ENCODE assay signal across 10 mouse cellular contexts in genomic region chr8:11779844-11780634, GRCm38 (mm10). TPM values are rescaled to one million over a fixed set of nuclear protein-coding genes. Genes with fewer than 3 reads are reported as not detected.
DNase-seq lines count a peak whose midpoint lies in the region; ATAC-seq lines count a peak whose summit lies in the region.
"Had no signal": no experiment of that assay in that cellular context is flagged by ENCODE, and none has a peak within 500 bp of the region (broad histone marks: within the 10 kb centered on the region; RNA-seq: fewer than 3 reads in every experiment).

No protein-coding gene starts in this region.

- no peak overlapping the region for H3K4me2 ChIP-seq in forebrain, embryonic 12.5 days
- peak overlapping the region; percentile 25 for H3K4me2 ChIP-seq in neural tube, embryonic 13.5 days
- H3K4me2 ChIP-seq: neural tube, embryonic 12.5 days had no signal

- WGBS in forebrain, embryonic 10.5 days = 90% methylated on average over 10 of the region's 10 CpGs
- 85% methylated on average over 10 of the region's 10 CpGs for WGBS in forebrain, embryonic 12.5 days
- 80% methylated on average over 10 of the region's 10 CpGs for WGBS in neural tube, embryonic 13.5 days

- peaks cover 45% of the 10 kb centered on the region for H3K36me3 ChIP-seq in forebrain, embryonic 10.5 days (replicated peaks)
- peaks cover 37% of the 10 kb centered on the region for H3K36me3 ChIP-seq in forebrain, embryonic 12.5 days (replicated peaks)
- peaks cover 27% of the 10 kb centered on the region for H3K36me3 ChIP-seq in neural tube, embryonic 13.5 days

- H3K9ac ChIP-seq in forebrain, embryonic 12.5 days = no peak overlapping the region
- H3K9ac ChIP-seq in neural tube, embryonic 13.5 days = 0 out of 2 replicates have a peak overlapping the region, but pooled peaks have one; percentile 23
- H3K9ac ChIP-seq: neural tube, embryonic 12.5 days had no signal

- peaks cover 22% of the 10 kb centered on the region for H3K4me1 ChIP-seq in forebrain, embryonic 10.5 days
- peaks cover 26% of the 10 kb centered on the region for H3K4me1 ChIP-seq in forebrain, embryonic 12.5 days
- peaks cover 46% of the 10 kb centered on the region for H3K4me1 ChIP-seq in neural tube, embryonic 13.5 days (replicated peaks)

- no peak for DNase-seq in forebrain, embryonic 10.5 days (ENCODE audit: extremely low spot score, low spot score)
- peak; percentile 21 for DNase-seq in Muller cell, postnatal 12 days (ENCODE audit: inconsistent ontology term)
- DNase-seq in kidney, postnatal 14 days = peak; percentile 54
- no peak for DNase-seq in frontal cortex, postnatal 36 days (ENCODE audit: low spot score in 2 of 2)
- no peak for DNase-seq in thymus, postnatal 10 days (ENCODE audit: low spot score in 2 of 2)

- no peaks in the 10 kb centered on the region for H3K27me3 ChIP-seq in forebrain, embryonic 10.5 days (ENCODE audit: poor library complexity, severe bottlenecking)
- H3K27me3 ChIP-seq in forebrain, embryonic 12.5 days = no peaks in the 10 kb centered on the region
- H3K27me3 ChIP-seq in neural tube, embryonic 13.5 days = no peaks in the 10 kb centered on the region
- H3K27me3 ChIP-seq: CH12.LX; neural tube, embryonic 12.5 days had no signal

- ATAC-seq in forebrain, embryonic 12.5 days (ENCODE audit: low FRiP score) = no peak
- ATAC-seq in granulocyte monocyte progenitor cell, adult 5-6 weeks (replicated peaks; ENCODE audit: poor library complexity, severe bottlenecking) = peak; percentile 35
- no peak for ATAC-seq in neural tube, embryonic 13.5 days (ENCODE audit: low read depth)

- no peaks in the 10 kb centered on the region for H3K9me3 ChIP-seq in forebrain, embryonic 10.5 days
- no peaks in the 10 kb centered on the region for H3K9me3 ChIP-seq in forebrain, embryonic 12.5 days
- H3K9me3 ChIP-seq in neural tube, embryonic 13.5 days = no peaks in the 10 kb centered on the region
- H3K9me3 ChIP-seq: neural tube, embryonic 12.5 days had no signal

- peak overlapping the region; percentile 12; the same call in 1 of the 2 replicates for H3K4me3 ChIP-seq in forebrain, embryonic 10.5 days
- H3K4me3 ChIP-seq in forebrain, embryonic 12.5 days (replicated peaks) = no peak overlapping the region
- H3K4me3 ChIP-seq in neural tube, embryonic 13.5 days = 0 out of 2 replicates have a peak overlapping the region, but pooled peaks have one; percentile 9
- H3K4me3 ChIP-seq: neural tube, embryonic 12.5 days had no signal

- H3K27ac ChIP-seq in forebrain, embryonic 10.5 days = peak overlapping the region; percentile 12; the same call in 1 of the 2 replicates
- H3K27ac ChIP-seq in forebrain, embryonic 12.5 days = no peak overlapping the region
- H3K27ac ChIP-seq in neural tube, embryonic 13.5 days (replicated peaks) = 0 out of 2 replicates have a peak overlapping the region, but pooled peaks have one; percentile 1
- H3K27ac ChIP-seq: neural tube, embryonic 12.5 days had no signal

RNA-seq across cellular contexts. Expression of gene Arhgef7, which starts 52.5 kb away (rescaled TPM):
- 54.6 and 56.9 TPM in 2 replicates for polyA plus RNA-seq in forebrain, embryonic 10.5 days (2016; fragmentation: Nextera tagmentation; extraction: Ambion mirVana)
- 78.8 and 82.1 TPM in 2 replicates for polyA plus RNA-seq in forebrain, embryonic 12.5 days (2016; fragmentation: Nextera tagmentation; extraction: Ambion mirVana)
- total RNA-seq in granulocyte monocyte progenitor cell, adult 5-6 weeks (2014; fragmentation: Nextera tagmentation) = 33.9 and 40.2 TPM in 2 replicates
- 14.4 and 19.8 TPM in 2 replicates for total RNA-seq in granulocyte monocyte progenitor cell, adult 5-6 weeks (2017)
- polyA plus RNA-seq in neural tube, embryonic 13.5 days (2015; fragmentation: Nextera tagmentation; extraction: Ambion mirVana) = 60.7 and 61.6 TPM in 2 replicates

Comparison
In these comparisons a context has a peak if more than half of its experiments do, and no peak if none do; other contexts are left out.
1. DNase-seq: peak in Muller cell, postnatal 12 days (single experiment) and kidney, postnatal 14 days (single experiment); none in forebrain, embryonic 10.5 days (single experiment), frontal cortex, postnatal 36 days (0 of 2) and thymus, postnatal 10 days (0 of 2).